ENCODE assay signal across 20 mouse cellular contexts in the genomic region with DNA sequence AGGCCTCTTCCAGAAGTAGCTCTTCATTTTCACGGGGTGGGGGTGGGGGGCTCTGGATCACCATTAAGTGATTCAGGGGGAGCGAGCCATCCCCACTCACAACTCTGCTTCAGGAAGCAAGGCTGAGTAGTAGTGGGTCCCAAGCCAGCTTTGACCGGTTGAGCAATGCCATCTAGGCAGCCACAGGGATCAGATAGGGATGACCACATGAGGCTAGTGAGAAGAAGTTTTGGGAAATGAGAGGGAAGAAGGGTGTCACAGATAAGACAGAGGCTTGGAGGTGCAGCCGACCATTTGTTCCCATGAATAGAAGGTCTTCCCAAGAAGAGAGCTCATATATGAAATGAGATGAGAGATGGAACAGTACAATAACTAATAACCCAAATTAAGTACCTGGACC.
"Had no signal": no experiment of that assay in that cellular context is flagged by ENCODE, and none has a peak within 500 bp of the region (broad histone marks: within the 10 kb centered on the region; RNA-seq: fewer than 3 reads in every experiment).

No protein-coding gene starts in this region.

- H3K9me3 ChIP-seq: midbrain, embryonic 10.5 days; midbrain, embryonic 12.5 days; neural tube, embryonic 13.5 days; neural tube, embryonic 15.5 days had no signal

- H3K27me3 ChIP-seq: midbrain, embryonic 12.5 days; neural tube, embryonic 13.5 days; neural tube, embryonic 15.5 days had no signal

- H3K4me2 ChIP-seq: lung, embryonic 14.5 days; midbrain, embryonic 12.5 days; neural tube, embryonic 13.5 days; neural tube, embryonic 15.5 days had no signal

- H3K36me3 ChIP-seq: midbrain, embryonic 10.5 days; midbrain, embryonic 12.5 days; neural tube, embryonic 13.5 days; neural tube, embryonic 15.5 days had no signal

- H3K4me1 ChIP-seq: midbrain, embryonic 10.5 days; midbrain, embryonic 12.5 days; neural tube, embryonic 13.5 days; neural tube, embryonic 15.5 days had no signal

- H3K4me3 ChIP-seq: midbrain, embryonic 10.5 days; midbrain, embryonic 12.5 days; myocyte; neural tube, embryonic 13.5 days; neural tube, embryonic 15.5 days had no signal

- ATAC-seq: midbrain, embryonic 16.5 days had no signal

- H3K9ac ChIP-seq: liver, embryonic 14.5 days; lung, embryonic 14.5 days; midbrain, embryonic 12.5 days; neural tube, embryonic 13.5 days; neural tube, embryonic 15.5 days had no signal

- H3K27ac ChIP-seq: liver, embryonic 14.5 days; midbrain, embryonic 10.5 days; midbrain, embryonic 12.5 days; neural tube, embryonic 13.5 days; neural tube, embryonic 15.5 days had no signal

- DNase-seq: lung, adult 18-20 months; lung, embryonic 14.5 days; lung, postnatal 10 days; lung, postnatal 4 days; midbrain, embryonic 14.5 days; retina, postnatal 1 day; right cerebral cortex, adult 18-20 months; right cerebral cortex, postnatal 25 days; right cerebral cortex, postnatal 4 days; spleen, adult 18-20 months; thymus, adult 18-20 months; thymus, postnatal 14 days; thymus, postnatal 4 days had no signal
